Mouse (Mus musculus): ENCODE measurements around the gene Rnf113a2. TPM values are rescaled to one million over a fixed set of nuclear protein-coding genes. Genes with fewer than 3 reads are reported as not detected.

Rnf113a2 gene
- total RNA-seq, 2 experiments from 2014 or later = 8.4 to 8.5 TPM

Other genes with a start within 250 kb of the Rnf113a2 start
- 10 to 100 TPM; 13.8 to 17.7 TPM for gene Elmsan1, start 198.3 kb upstream of the Rnf113a2 start, total RNA-seq (2021)
- gene Ptgr2, start 132.0 kb upstream of the Rnf113a2 start, total RNA-seq (2021) = 100 to 1,000 TPM; 213 to 236 TPM
- gene Zfp410, start 100.3 kb upstream of the Rnf113a2 start, total RNA-seq (2021) = 10 to 100 TPM; 19.5 to 22.1 TPM
- 100 to 1,000 TPM; 102 to 106 TPM for gene Coq6, start 55.5 kb upstream of the Rnf113a2 start, total RNA-seq (2021)
- 1 to 10 TPM; 8.3 to 8.5 TPM for gene Fam161b, start 55.4 kb upstream of the Rnf113a2 start, total RNA-seq (2021)
- gene Entpd5, start 8.2 kb upstream of the Rnf113a2 start, total RNA-seq (2021) = 10 to 100 TPM; 58.1 to 59.2 TPM
- gene Bbof1, start 8.1 kb upstream of the Rnf113a2 start, total RNA-seq (2021) = 1 to 10 TPM; 1.3 to 3.0 TPM
- 100 to 1,000 TPM; 178 to 183 TPM for gene Aldh6a1, start 33.8 kb downstream of the Rnf113a2 start, total RNA-seq (2021)
- 10 to 100 TPM; 10.2 to 12.2 TPM for gene Lin52, start 34.2 kb downstream of the Rnf113a2 start, total RNA-seq (2021)
- gene Vsx2, start 152.6 kb downstream of the Rnf113a2 start, total RNA-seq (2021) = not detected
- gene Abcd4, start 200.2 kb downstream of the Rnf113a2 start, total RNA-seq (2021) = 1 to 10 TPM; 6.5 to 6.7 TPM
- not detected for gene Vrtn, start 223.8 kb downstream of the Rnf113a2 start, total RNA-seq (2021)

Measured in heart, postnatal 25 days (tissue).